Mouse (Mus musculus) lung, adult 2 months (tissue): ENCODE results near the gene Top2a. TPM values are rescaled to one million over a fixed set of nuclear protein-coding genes. Genes with fewer than 3 reads are reported as not detected.

Experiments
- DNase-seq: peaks from one replicate; pipeline ENCODE4 v3.0.0; 2022
- H3K4me1 ChIP-seq: fragments of 200-500 bp; 2 replicates; pipeline ENCODE4 v1.6.1; 2011; ENCODE audit warnings: low read length; ENCODE audit not compliant: control insufficient read depth, insufficient read depth
- H3K4me3 ChIP-seq: fragments of 200-500 bp; replicated peaks from 2 replicates; pipeline ENCODE3; 2011; ENCODE audit warnings: low read depth, mild to moderate bottlenecking, control low read depth, low read length; ENCODE audit errors: extremely low read depth
- CTCF ChIP-seq: fragments of 200-500 bp; IDR thresholded peaks from 2 replicates; pipeline ENCODE4 v1.5.1; 2011; ENCODE audit warnings: mild to moderate bottlenecking, low read length, control low read depth; ENCODE audit not compliant: insufficient read depth
- POLR2A ChIP-seq: fragments of 200-500 bp; IDR thresholded peaks from 2 replicates; pipeline ENCODE4 v1.6.1; 2011; ENCODE audit warnings: low read depth, mild to moderate bottlenecking, control low read depth, low read length, borderline replicate concordance; ENCODE audit errors: extremely low read depth
- WGBS: fragments of 180-500 bp; shearing (Covaris S2); methylation state at CpG from one replicate; pipeline ENCODE4 v1.1.7; 2018; 5-methylcytosine and 5-hydroxymethylcytosine counted together
- polyA plus RNA-seq: library from polyadenylated mRNA; depleted of rRNA; stranded (reverse); fragments of >200 nt; gene quantifications from 2 replicates; pipeline ENCODE4 v1.2.3, GENCODE M21; 2012

Gene Top2a
- polyA plus RNA-seq, 1 experiment = 1.4 TPM

GRCm38 (mm10) chr11:98969496-98969927 lies 54.5 kb downstream of the Top2a start:
- H3K4me3 ChIP-seq = no peak overlapping the region
- TF ChIP-seq POLR2A = no peak
- no peak for TF ChIP-seq CTCF
- no peak for DNase-seq
- 47% methylated on average over 17 of the region's 17 CpGs for WGBS
- H3K4me1 ChIP-seq = peaks cover 37% of the 10 kb centered on the region

- no peak for TF ChIP-seq POLR2A
- no peak for TF ChIP-seq CTCF
- WGBS = 32% methylated on average over 20 of the region's 20 CpGs
- no peak overlapping the region for H3K4me3 ChIP-seq
- DNase-seq = no peak
- peaks cover 42% of the 10 kb centered on the region for H3K4me1 ChIP-seq
Measured at GRCm38 (mm10) chr11:98968716-98969495, 55.1 kb downstream of the Top2a start.

GRCm38 (mm10) chr11:98968079-98968478 lies 55.9 kb downstream of the Top2a start:
- Histone ChIP-seq H3K4me3 (no peak overlapping the region), H3K4me1 (peaks cover 46% of the 10 kb centered on the region)
- TF ChIP-seq CTCF (no peak), POLR2A (no peak)
- no peak for DNase-seq
- WGBS = 54% methylated on average over 16 of the region's 16 CpGs

GRCm38 (mm10) chr11:98966499-98967141 lies 57.4 kb downstream of the Top2a start:
- Histone ChIP-seq H3K4me3 (no peak overlapping the region), H3K4me1 (peaks cover 57% of the 10 kb centered on the region)
- 36% methylated on average over 9 of the region's 9 CpGs for WGBS
- no peak for TF ChIP-seq CTCF
- no peak for TF ChIP-seq POLR2A
- DNase-seq = peak; percentile 63

- TF ChIP-seq CTCF = no peak
- no peak for TF ChIP-seq POLR2A
- peaks cover 52% of the 10 kb centered on the region for H3K4me1 ChIP-seq
- no peak overlapping the region for H3K4me3 ChIP-seq
- WGBS = 24% methylated on average over 11 of the region's 11 CpGs
- DNase-seq = peak; percentile 2
Measured at GRCm38 (mm10) chr11:98965416-98966077, 58.4 kb downstream of the Top2a start.

GRCm38 (mm10) chr11:98964616-98965415 lies 59.2 kb downstream of the Top2a start:
- no peak overlapping the region for H3K4me3 ChIP-seq
- DNase-seq = peak; percentile 39
- peaks cover 52% of the 10 kb centered on the region for H3K4me1 ChIP-seq
- 25% methylated on average over 15 of the region's 15 CpGs for WGBS
- TF ChIP-seq POLR2A (no peak), CTCF (no peak)

- peaks cover 52% of the 10 kb centered on the region for H3K4me1 ChIP-seq
- 14% methylated on average over 6 of the region's 6 CpGs for WGBS
- DNase-seq = no peak
- peak overlapping the region; percentile 78 for H3K4me3 ChIP-seq
- no peak for TF ChIP-seq POLR2A
- no peak for TF ChIP-seq CTCF
Measured at GRCm38 (mm10) chr11:98964201-98964615, 59.8 kb downstream of the Top2a start.

- H3K4me3 ChIP-seq = peak overlapping the region; percentile 78
- peaks cover 48% of the 10 kb centered on the region for H3K4me1 ChIP-seq
- peak; percentile 80 for DNase-seq
- TF ChIP-seq CTCF (no peak), POLR2A (no peak; the same call in 1 of the 2 replicates)
- WGBS = under 1% methylated on average over 32 of the region's 32 CpGs
Measured at GRCm38 (mm10) chr11:98963191-98964021, 60.6 kb downstream of the Top2a start.
